Mouse (Mus musculus): ENCODE measurements around the gene Eif5b. TPM values are rescaled to one million over a fixed set of nuclear protein-coding genes. Genes with fewer than 3 reads are reported as not detected.

Eif5b gene
- polyA plus RNA-seq, 1 experiment from 2014 or later = 28.7 TPM

DNA sequence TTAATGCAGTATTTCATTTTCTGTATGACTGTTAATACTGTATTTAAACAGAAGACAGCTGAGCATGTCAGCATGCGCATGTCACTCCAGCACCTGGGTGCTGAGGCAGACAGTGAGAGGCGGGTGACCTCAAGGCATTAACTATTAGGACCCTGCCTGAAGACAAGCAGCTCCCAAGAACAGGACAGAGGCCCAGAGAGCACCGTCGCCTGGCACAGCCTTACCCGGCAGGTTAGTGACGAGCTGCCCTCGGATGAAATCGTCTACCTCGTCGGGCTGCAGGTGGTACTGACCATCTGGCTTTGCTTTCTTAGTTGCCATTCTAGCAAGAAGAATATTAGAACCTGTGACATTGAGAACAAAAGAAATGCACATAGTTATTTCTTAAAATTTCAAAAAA is 69.5 kb downstream of the Eif5b start:
- H3K27me3 ChIP-seq (replicated peaks) = no peaks in the 10 kb centered on the region
- no peaks in the 10 kb centered on the region for H3K9me3 ChIP-seq
- H3K4me3 ChIP-seq (replicated peaks) = no peak overlapping the region
- no peak overlapping the region for H3K9ac ChIP-seq
- 93% methylated on average over 10 of the region's 10 CpGs for WGBS
- no peak overlapping the region for H3K27ac ChIP-seq
- peaks cover 10% of the 10 kb centered on the region for H3K36me3 ChIP-seq
- H3K4me1 ChIP-seq (replicated peaks) = no peaks in the 10 kb centered on the region
- no peak for ATAC-seq
- no peak overlapping the region for H3K4me2 ChIP-seq (replicated peaks)

DNA sequence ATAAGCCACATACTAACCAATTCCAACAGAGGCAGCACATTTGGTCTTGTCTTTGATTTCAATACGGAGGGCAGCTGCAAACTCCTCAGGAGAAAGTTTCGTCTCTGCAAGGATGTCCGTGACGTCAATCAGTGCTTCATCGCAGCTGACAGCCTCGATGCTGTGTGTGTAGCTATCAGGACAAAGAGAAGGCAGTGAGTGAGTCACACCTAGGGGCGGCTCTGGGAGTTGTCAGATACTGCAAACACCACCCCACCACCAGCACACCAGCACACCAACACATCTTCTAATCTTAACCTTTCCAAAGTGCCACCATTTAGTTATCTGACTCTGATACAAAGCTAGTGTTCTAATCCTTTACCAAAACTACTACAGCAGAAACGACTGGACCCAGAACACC is 73.5 kb downstream of the Eif5b start:
- H3K27me3 ChIP-seq (replicated peaks) = no peaks in the 10 kb centered on the region
- no peaks in the 10 kb centered on the region for H3K9me3 ChIP-seq
- no peak overlapping the region for H3K9ac ChIP-seq
- no peak overlapping the region for H3K4me2 ChIP-seq (replicated peaks)
- H3K4me3 ChIP-seq (replicated peaks) = no peak overlapping the region
- H3K36me3 ChIP-seq = peaks cover 13% of the 10 kb centered on the region
- ATAC-seq = no peak
- H3K4me1 ChIP-seq (replicated peaks) = no peaks in the 10 kb centered on the region
- H3K27ac ChIP-seq = no peak overlapping the region
- WGBS = 73% methylated on average over 8 of the region's 8 CpGs

DNA sequence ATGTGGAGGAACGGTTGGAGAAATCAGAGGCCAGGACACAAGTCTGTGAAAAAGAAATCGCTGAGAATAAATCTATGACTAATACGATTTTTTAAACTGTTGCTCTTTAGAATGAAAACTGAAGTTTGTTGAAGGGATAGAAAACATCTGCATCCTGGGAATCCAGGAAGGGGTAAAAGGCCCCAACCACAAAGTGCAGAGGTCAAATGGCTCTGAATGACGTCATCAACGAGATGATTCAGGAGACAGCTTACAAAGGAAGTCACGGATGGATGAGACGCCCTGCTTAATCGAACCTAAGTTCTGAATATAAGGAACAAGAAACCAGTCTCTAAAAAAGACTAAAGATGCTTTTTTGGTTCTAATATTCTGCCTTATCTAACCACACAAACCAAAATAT is 83.5 kb downstream of the Eif5b start:
- Histone ChIP-seq H3K9ac (no peak overlapping the region), H3K9me3 (no peaks in the 10 kb centered on the region), H3K4me2 (replicated peaks) (no peak overlapping the region), H3K4me1 (replicated peaks) (no peaks in the 10 kb centered on the region), H3K36me3 (peaks cover 9% of the 10 kb centered on the region; the same call in 1 of the 2 replicates), H3K27me3 (replicated peaks) (no peaks in the 10 kb centered on the region), H3K27ac (no peak overlapping the region), H3K4me3 (replicated peaks) (no peak overlapping the region)
- WGBS = 69% methylated on average over 8 of the region's 8 CpGs
- no peak for ATAC-seq

DNA sequence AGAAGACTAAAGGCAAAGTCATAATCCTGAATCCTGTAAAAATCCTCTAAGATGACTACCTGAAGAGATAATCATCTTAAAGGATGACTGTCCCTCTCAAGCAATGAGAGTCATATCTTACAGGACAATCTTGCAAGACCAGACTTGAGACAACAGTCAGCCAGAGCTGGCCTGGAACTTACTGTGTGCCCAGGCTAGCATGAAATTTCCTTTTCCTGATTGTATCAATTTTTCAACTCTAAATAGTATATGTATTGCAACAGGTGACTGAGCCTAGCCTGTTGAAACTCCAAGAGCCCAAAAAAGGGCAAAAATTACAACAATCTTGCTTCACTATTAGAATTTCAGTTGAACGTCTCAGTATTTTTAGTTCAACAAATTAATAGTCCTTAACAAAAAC is 105.4 kb downstream of the Eif5b start:
- no peak for ATAC-seq
- Histone ChIP-seq H3K4me3 (replicated peaks) (no peak overlapping the region), H3K36me3 (0 out of 2 replicates have a peak, but pooled peaks cover 4% of the 10 kb centered on the region), H3K4me2 (replicated peaks) (no peak overlapping the region), H3K9me3 (no peaks in the 10 kb centered on the region), H3K27ac (no peak overlapping the region), H3K9ac (no peak overlapping the region), H3K4me1 (replicated peaks) (no peaks in the 10 kb centered on the region), H3K27me3 (replicated peaks) (no peaks in the 10 kb centered on the region)
- WGBS = 54% methylated on average over 1 of the region's 1 CpGs

DNA sequence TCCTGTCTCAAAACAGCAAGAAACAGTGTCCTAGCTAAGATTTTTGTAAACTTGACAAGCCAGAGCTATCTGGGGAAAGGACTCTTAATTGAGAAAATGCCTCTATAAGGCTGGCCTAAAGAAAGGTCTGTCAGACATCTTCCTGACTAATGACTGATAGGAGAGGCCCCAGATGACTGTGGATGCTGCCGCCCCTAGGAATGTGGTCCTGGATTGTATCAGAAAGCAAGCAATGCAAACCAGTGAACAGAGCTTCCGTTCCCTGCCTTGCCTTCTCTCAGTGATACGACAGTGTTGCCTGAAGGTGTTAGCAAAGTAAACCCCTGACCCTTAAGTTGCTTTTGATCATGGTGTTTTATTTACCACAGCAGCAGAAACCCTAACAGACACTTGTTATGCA is 106.0 kb downstream of the Eif5b start:
- H3K27ac ChIP-seq = no peak overlapping the region
- 29% methylated on average over 3 of the region's 3 CpGs for WGBS
- no peaks in the 10 kb centered on the region for H3K4me1 ChIP-seq (replicated peaks)
- no peaks in the 10 kb centered on the region for H3K9me3 ChIP-seq
- H3K4me2 ChIP-seq (replicated peaks) = no peak overlapping the region
- ATAC-seq = no peak
- no peaks in the 10 kb centered on the region for H3K27me3 ChIP-seq (replicated peaks)
- H3K9ac ChIP-seq = no peak overlapping the region
- H3K36me3 ChIP-seq = 0 out of 2 replicates have a peak, but pooled peaks cover 4% of the 10 kb centered on the region
- no peak overlapping the region for H3K4me3 ChIP-seq (replicated peaks)

Other genes with a start within 250 kb of the Eif5b start
- 4.5 and 4.7 TPM in 2 replicates for gene Tsga10, start 131.6 kb upstream of the Eif5b start, polyA plus RNA-seq (2015; fragmentation: Nextera tagmentation; extraction: Ambion mirVana)
- gene Lipt1, start 126.3 kb upstream of the Eif5b start, polyA plus RNA-seq (2015; fragmentation: Nextera tagmentation; extraction: Ambion mirVana) = 9.0 and 11.4 TPM in 2 replicates
- 29.7 and 29.8 TPM in 2 replicates for gene Mitd1, start 107.6 kb upstream of the Eif5b start, polyA plus RNA-seq (2015; fragmentation: Nextera tagmentation; extraction: Ambion mirVana)
- 255 and 258 TPM in 2 replicates for gene Mrpl30, start 107.5 kb upstream of the Eif5b start, polyA plus RNA-seq (2015; fragmentation: Nextera tagmentation; extraction: Ambion mirVana)
- gene Lyg2, start 81.5 kb upstream of the Eif5b start, polyA plus RNA-seq (2015; fragmentation: Nextera tagmentation; extraction: Ambion mirVana) = not detected in 2 replicates
- gene Lyg1, start 40.3 kb upstream of the Eif5b start, polyA plus RNA-seq (2015; fragmentation: Nextera tagmentation; extraction: Ambion mirVana) = not detected in 2 replicates
- gene Txndc9, start 117 bp upstream of the Eif5b start, polyA plus RNA-seq (2015; fragmentation: Nextera tagmentation; extraction: Ambion mirVana) = 130 and 146 TPM in 2 replicates
- gene Rev1, start 131.8 kb downstream of the Eif5b start, polyA plus RNA-seq (2015; fragmentation: Nextera tagmentation; extraction: Ambion mirVana) = 19.0 and 23.6 TPM in 2 replicates

Measured in intestine, embryonic 15.5 days (tissue).